Mouse (Mus musculus) midbrain, embryonic 13.5 days (tissue): ENCODE data around the gene Ckmt2. TPM values are rescaled to one million over a fixed set of nuclear protein-coding genes. Genes with fewer than 3 reads are reported as not detected.

Experiments
- ATAC-seq: fragments of 200-750 bp; cut with Nextera tagmentation; 2 replicates; pipeline ENCODE4 v1.8.0; 2017; ENCODE audit warnings: mild to moderate bottlenecking, moderate TSS enrichment, moderate library complexity
- H3K27ac ChIP-seq: fragments of 300-500 bp; sonication (generic); 2 replicates; pipeline ENCODE4 v1.5.1; 2015; ENCODE audit warnings: inconsistent platforms, mild to moderate bottlenecking, moderate library complexity
- H3K27me3 ChIP-seq: fragments of 300-500 bp; sonication (generic); 2 replicates; pipeline ENCODE4 v1.6.1; 2015; ENCODE audit warnings: mild to moderate bottlenecking, inconsistent platforms
- H3K36me3 ChIP-seq: fragments of 300-500 bp; sonication (generic); 2 replicates; pipeline ENCODE4 v1.6.1; 2015; ENCODE audit warnings: mild to moderate bottlenecking, inconsistent platforms
- H3K4me1 ChIP-seq: fragments of 300-500 bp; sonication (generic); replicated peaks from 2 replicates; pipeline ENCODE4 v1.6.1; 2015; ENCODE audit warnings: inconsistent platforms
- H3K4me2 ChIP-seq: fragments of 300-500 bp; sonication (generic); replicated peaks from 2 replicates; pipeline ENCODE4 v1.6.1; 2015; ENCODE audit warnings: moderate library complexity, mild to moderate bottlenecking, inconsistent platforms
- H3K4me3 ChIP-seq: fragments of 300-500 bp; sonication (generic); replicated peaks from 2 replicates; pipeline ENCODE4 v1.5.1; 2015; ENCODE audit warnings: mild to moderate bottlenecking, inconsistent platforms
- H3K9ac ChIP-seq: fragments of 300-500 bp; sonication (generic); replicated peaks from 2 replicates; pipeline ENCODE4 v1.6.1; 2015; ENCODE audit warnings: mild to moderate bottlenecking, inconsistent platforms
- H3K9me3 ChIP-seq: fragments of 300-500 bp; sonication (generic); 2 replicates; pipeline ENCODE4 v1.6.1; 2016; ENCODE audit warnings: mild to moderate bottlenecking, inconsistent platforms
- WGBS: fragments of 180-500 bp; shearing (Covaris S2); methylation state at CpG from one replicate; pipeline ENCODE4 v1.1.7; 2015; 5-methylcytosine and 5-hydroxymethylcytosine counted together
- polyA plus RNA-seq: library from polyadenylated mRNA; unstranded; fragments of >200 nt; fragmentation: Nextera tagmentation; extraction: Ambion mirVana; gene quantifications from 2 replicates; pipeline ENCODE4 v1.2.1, GENCODE M21; 2015

The Ckmt2 gene
- polyA plus RNA-seq, 1 experiment from 2014 or later = not detected

GRCm38 (mm10) chr13:91893132-91893531 is 16.4 kb upstream of the Ckmt2 start:
- 83% methylated on average over 6 of the region's 6 CpGs for WGBS
- no peak overlapping the region for H3K4me2 ChIP-seq
- ATAC-seq = no peak
- H3K27ac ChIP-seq = no peak overlapping the region
- no peak overlapping the region for H3K4me3 ChIP-seq
- H3K9me3 ChIP-seq = no peaks in the 10 kb centered on the region
- H3K36me3 ChIP-seq = no peaks in the 10 kb centered on the region
- no peaks in the 10 kb centered on the region for H3K4me1 ChIP-seq
- no peak overlapping the region for H3K9ac ChIP-seq
- no peaks in the 10 kb centered on the region for H3K27me3 ChIP-seq

GRCm38 (mm10) chr13:91890031-91890619 is 13.4 kb upstream of the Ckmt2 start:
- ATAC-seq = no peak
- Histone ChIP-seq H3K4me3 (no peak overlapping the region), H3K9ac (no peak overlapping the region), H3K4me1 (no peaks in the 10 kb centered on the region), H3K4me2 (no peak overlapping the region), H3K9me3 (no peaks in the 10 kb centered on the region), H3K36me3 (no peaks in the 10 kb centered on the region), H3K27me3 (no peaks in the 10 kb centered on the region), H3K27ac (no peak overlapping the region)
- 90% methylated on average over 6 of the region's 6 CpGs for WGBS

DNA sequence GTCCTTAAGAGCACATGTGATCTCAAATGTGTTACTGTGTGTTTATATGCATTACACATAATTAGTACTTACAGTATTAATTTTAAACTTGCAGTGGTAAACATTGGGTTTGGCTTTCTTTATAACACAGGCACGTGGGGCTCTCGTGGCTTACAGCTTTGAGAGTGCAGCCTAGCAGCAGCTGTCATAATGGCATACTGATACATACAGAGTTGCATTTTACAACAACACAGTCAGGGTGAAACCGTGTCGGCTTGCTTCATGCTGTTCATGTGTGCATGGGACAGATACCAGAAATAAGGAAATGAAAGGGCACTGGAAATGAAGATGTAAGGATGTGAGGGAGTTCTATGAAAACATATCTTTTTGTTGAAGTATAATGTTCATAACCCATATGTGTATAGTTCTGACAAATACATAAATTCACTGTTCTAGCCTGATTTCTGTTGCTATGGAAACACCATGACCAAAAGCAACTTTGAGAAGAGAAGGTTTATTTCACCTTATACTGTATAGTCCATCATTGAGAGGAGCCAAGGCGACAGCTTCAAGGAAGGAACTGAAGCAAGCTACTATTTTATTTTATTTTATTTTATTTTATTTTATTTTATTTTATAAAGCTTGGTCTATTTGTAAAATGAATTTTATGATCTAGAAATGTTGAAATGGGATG is 8.2 kb upstream of the Ckmt2 start:
- H3K36me3 ChIP-seq = no peaks in the 10 kb centered on the region
- WGBS = 89% methylated on average over 5 of the region's 5 CpGs
- ATAC-seq = no peak

GRCm38 (mm10) chr13:91881837-91882480 is 5.3 kb upstream of the Ckmt2 start:
- Histone ChIP-seq H3K9me3 (no peaks in the 10 kb centered on the region), H3K27ac (no peak overlapping the region), H3K9ac (no peak overlapping the region), H3K4me3 (no peak overlapping the region), H3K27me3 (no peaks in the 10 kb centered on the region), H3K4me1 (no peaks in the 10 kb centered on the region), H3K36me3 (no peaks in the 10 kb centered on the region), H3K4me2 (no peak overlapping the region)
- 66% methylated on average over 9 of the region's 9 CpGs for WGBS
- no peak for ATAC-seq

More for the DNA sequence above, 8.2 kb upstream of the Ckmt2 start:
- Histone ChIP-seq H3K9me3 (no peaks in the 10 kb centered on the region), H3K4me2 (no peak overlapping the region), H3K4me3 (no peak overlapping the region), H3K27ac (no peak overlapping the region), H3K9ac (no peak overlapping the region), H3K4me1 (no peaks in the 10 kb centered on the region), H3K27me3 (no peaks in the 10 kb centered on the region)

GRCm38 (mm10) chr13:91880256-91880655 is 3.6 kb upstream of the Ckmt2 start:
- H3K9ac ChIP-seq = no peak overlapping the region
- ATAC-seq = no peak
- no peaks in the 10 kb centered on the region for H3K9me3 ChIP-seq
- 89% methylated on average over 4 of the region's 4 CpGs for WGBS
- H3K27ac ChIP-seq = no peak overlapping the region
- H3K4me2 ChIP-seq = no peak overlapping the region
- no peaks in the 10 kb centered on the region for H3K27me3 ChIP-seq
- no peak overlapping the region for H3K4me3 ChIP-seq
- no peaks in the 10 kb centered on the region for H3K4me1 ChIP-seq
- no peaks in the 10 kb centered on the region for H3K36me3 ChIP-seq

- ATAC-seq = no peak
- H3K4me2 ChIP-seq = no peak overlapping the region
- H3K27me3 ChIP-seq = no peaks in the 10 kb centered on the region
- H3K9ac ChIP-seq = no peak overlapping the region
- no peaks in the 10 kb centered on the region for H3K4me1 ChIP-seq
- H3K27ac ChIP-seq = no peak overlapping the region
- no peaks in the 10 kb centered on the region for H3K9me3 ChIP-seq
- no peaks in the 10 kb centered on the region for H3K36me3 ChIP-seq
- H3K4me3 ChIP-seq = no peak overlapping the region
- WGBS = 84% methylated on average over 3 of the region's 3 CpGs
Measured at GRCm38 (mm10) chr13:91877996-91878395, 1.3 kb upstream of the Ckmt2 start.

- H3K9ac ChIP-seq = no peak overlapping the region
- H3K27me3 ChIP-seq = no peaks in the 10 kb centered on the region
- H3K4me3 ChIP-seq = no peak overlapping the region
- ATAC-seq = no peak
- H3K9me3 ChIP-seq = no peaks in the 10 kb centered on the region
- H3K36me3 ChIP-seq = no peaks in the 10 kb centered on the region
- WGBS = 87% methylated on average over 10 of the region's 10 CpGs
- no peaks in the 10 kb centered on the region for H3K4me1 ChIP-seq
- no peak overlapping the region for H3K4me2 ChIP-seq
- no peak overlapping the region for H3K27ac ChIP-seq
Measured at GRCm38 (mm10) chr13:91877350-91877749, 665 bp upstream of the Ckmt2 start.

GRCm38 (mm10) chr13:91875581-91875980 is 1.1 kb downstream of the Ckmt2 start:
- WGBS = 52% methylated on average over 2 of the region's 2 CpGs
- no peaks in the 10 kb centered on the region for H3K4me1 ChIP-seq
- H3K4me2 ChIP-seq = no peak overlapping the region
- H3K9me3 ChIP-seq = no peaks in the 10 kb centered on the region
- no peak overlapping the region for H3K9ac ChIP-seq
- H3K36me3 ChIP-seq = no peaks in the 10 kb centered on the region
- no peaks in the 10 kb centered on the region for H3K27me3 ChIP-seq
- no peak for ATAC-seq
- H3K4me3 ChIP-seq = no peak overlapping the region
- no peak overlapping the region for H3K27ac ChIP-seq

- Histone ChIP-seq H3K27me3 (no peaks in the 10 kb centered on the region), H3K36me3 (no peaks in the 10 kb centered on the region), H3K4me3 (no peak overlapping the region), H3K9ac (no peak overlapping the region), H3K27ac (no peak overlapping the region), H3K4me1 (no peaks in the 10 kb centered on the region), H3K9me3 (no peaks in the 10 kb centered on the region), H3K4me2 (no peak overlapping the region)
- ATAC-seq = no peak
- 96% methylated on average over 7 of the region's 7 CpGs for WGBS
Measured at GRCm38 (mm10) chr13:91874565-91874964, 2.1 kb downstream of the Ckmt2 start.

DNA sequence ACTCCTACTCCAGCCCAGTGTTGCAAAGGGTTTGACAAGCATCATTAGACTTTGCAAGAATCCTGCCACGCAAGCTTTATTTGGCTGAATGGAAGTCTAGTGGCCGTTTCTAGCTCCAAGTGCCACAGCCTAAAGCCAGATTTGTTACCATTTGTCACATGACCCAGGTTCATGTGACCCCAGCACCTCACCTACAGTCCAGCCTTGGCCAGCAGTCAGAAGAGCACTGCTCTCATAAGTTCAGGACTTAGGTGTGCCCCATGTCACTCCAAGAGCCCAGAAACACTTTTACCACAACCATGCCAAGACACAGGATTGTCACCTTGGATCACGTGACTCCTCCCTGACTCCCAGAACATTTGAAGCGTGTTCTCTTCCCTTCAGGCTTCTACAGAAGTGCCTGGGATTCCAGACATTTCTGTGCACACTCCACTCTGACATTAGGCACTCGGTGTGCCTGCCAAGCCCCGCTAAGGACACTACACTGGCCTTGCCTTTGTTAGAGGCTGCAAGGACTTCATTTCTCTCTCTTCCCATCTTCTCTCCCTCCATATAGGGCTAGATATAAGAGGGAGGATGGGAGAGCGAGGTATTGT is 2.9 kb downstream of the Ckmt2 start:
- WGBS = 87% methylated on average over 7 of the region's 7 CpGs
- no peaks in the 10 kb centered on the region for H3K9me3 ChIP-seq
- H3K4me1 ChIP-seq = no peaks in the 10 kb centered on the region
- ATAC-seq = no peak
- no peak overlapping the region for H3K4me3 ChIP-seq
- H3K4me2 ChIP-seq = no peak overlapping the region
- H3K27me3 ChIP-seq = no peaks in the 10 kb centered on the region
- no peak overlapping the region for H3K27ac ChIP-seq
- no peak overlapping the region for H3K9ac ChIP-seq
- no peaks in the 10 kb centered on the region for H3K36me3 ChIP-seq

DNA sequence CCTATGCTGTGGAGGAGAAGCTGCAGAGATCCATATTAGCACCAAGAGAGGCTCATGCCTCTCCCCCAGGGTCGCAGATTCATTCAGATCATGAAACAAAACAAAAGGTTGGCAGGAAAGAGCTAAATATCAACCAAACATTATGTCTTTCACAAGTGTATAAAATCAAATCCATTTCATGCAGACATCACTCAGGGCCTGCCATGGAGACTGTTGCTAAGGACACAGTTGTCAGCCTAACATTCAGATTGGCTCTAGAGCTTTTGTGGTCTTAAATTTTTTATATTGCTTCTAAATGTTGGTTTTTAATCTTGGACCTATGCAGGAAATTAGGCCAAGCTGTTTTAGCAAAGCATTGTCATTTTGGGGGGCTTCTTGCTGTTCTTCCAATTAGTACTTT is 8.1 kb downstream of the Ckmt2 start:
- H3K27ac ChIP-seq = no peak overlapping the region
- H3K9ac ChIP-seq = no peak overlapping the region
- no peaks in the 10 kb centered on the region for H3K9me3 ChIP-seq
- H3K4me3 ChIP-seq = no peak overlapping the region
- WGBS = 93% methylated on average over 1 of the region's 1 CpGs
- H3K36me3 ChIP-seq = no peaks in the 10 kb centered on the region
- no peak overlapping the region for H3K4me2 ChIP-seq
- H3K4me1 ChIP-seq = no peaks in the 10 kb centered on the region
- H3K27me3 ChIP-seq = no peaks in the 10 kb centered on the region
- no peak for ATAC-seq

DNA sequence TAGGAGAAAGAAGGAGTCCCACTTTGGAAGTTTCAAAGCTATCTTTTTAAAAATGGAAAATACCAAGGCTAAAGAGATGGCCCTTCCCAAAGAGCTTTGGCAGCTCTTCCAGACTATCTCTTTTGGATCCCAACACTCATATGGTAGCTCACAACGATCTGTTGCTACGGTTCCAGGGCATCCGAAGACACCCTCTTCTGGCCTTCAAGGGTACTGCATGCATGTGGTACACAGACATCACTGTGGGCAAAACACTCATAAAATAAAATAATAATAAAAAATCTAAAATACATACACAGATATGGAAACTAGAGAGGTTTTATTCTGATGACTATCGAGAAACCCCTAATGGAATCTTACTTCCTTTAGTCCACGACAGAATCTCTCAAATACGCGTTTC is 17.9 kb downstream of the Ckmt2 start:
- H3K27ac ChIP-seq = no peak overlapping the region
- no peaks in the 10 kb centered on the region for H3K27me3 ChIP-seq
- no peak overlapping the region for H3K4me3 ChIP-seq
- H3K36me3 ChIP-seq = no peaks in the 10 kb centered on the region
- 81% methylated on average over 7 of the region's 7 CpGs for WGBS
- H3K9me3 ChIP-seq = no peaks in the 10 kb centered on the region
- ATAC-seq = no peak
- no peaks in the 10 kb centered on the region for H3K4me1 ChIP-seq
- H3K9ac ChIP-seq = no peak overlapping the region
- no peak overlapping the region for H3K4me2 ChIP-seq
